Mouse (Mus musculus): Measurements from ENCODE around the gene Zdhhc8.

The Zdhhc8 gene

DNA sequence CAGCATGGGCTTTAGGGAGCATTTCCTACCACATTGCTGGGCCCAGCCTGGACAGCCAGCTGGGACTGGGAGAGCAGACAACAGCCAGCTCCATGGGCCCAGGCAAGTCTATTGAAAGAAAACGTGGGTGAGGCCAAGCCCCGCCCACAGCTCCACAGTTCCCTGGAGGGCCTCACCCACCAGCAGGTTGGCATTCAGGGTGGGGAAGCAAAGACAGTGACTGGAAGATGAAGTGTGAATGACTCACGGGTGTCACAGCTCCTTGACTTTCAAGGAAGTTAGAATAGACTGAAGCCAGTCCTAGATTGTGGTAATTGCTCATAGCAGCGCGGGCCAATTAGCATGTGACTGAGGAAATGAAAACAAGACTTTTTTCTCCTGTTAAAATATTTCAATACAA lies 39.9 kb downstream of the Zdhhc8 start:
- peak; percentile 21 for DNase-seq

- DNase-seq: no peak
Observed at GRCm38 (mm10) chr16:18194208-18194985, 40.5 kb downstream of the Zdhhc8 start.

- no peak for DNase-seq
Observed at GRCm38 (mm10) chr16:18191006-18191405, 43.9 kb downstream of the Zdhhc8 start.

GRCm38 (mm10) chr16:18187221-18187620 lies 47.7 kb downstream of the Zdhhc8 start:
- no peak for DNase-seq

DNA sequence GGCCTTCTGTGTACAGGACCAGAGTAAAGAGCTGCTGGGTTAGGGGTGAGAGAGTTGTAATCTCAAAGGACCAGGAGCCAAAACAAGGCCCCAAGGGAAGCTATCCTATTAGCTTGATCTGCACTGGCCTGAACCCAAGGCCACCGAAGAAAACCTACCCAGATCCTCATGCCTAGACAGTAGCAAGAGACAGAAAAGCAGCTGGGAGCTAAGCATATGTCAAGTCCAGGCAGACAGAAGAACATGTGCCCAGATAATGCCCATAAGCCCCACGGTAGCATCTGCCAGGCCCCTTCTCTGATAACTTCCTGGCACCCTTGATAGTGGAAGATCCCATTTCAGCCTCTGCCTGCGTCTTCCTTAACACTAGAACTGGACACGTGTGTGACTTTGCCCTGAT lies 48.1 kb downstream of the Zdhhc8 start:
- no peak for DNase-seq

DNA sequence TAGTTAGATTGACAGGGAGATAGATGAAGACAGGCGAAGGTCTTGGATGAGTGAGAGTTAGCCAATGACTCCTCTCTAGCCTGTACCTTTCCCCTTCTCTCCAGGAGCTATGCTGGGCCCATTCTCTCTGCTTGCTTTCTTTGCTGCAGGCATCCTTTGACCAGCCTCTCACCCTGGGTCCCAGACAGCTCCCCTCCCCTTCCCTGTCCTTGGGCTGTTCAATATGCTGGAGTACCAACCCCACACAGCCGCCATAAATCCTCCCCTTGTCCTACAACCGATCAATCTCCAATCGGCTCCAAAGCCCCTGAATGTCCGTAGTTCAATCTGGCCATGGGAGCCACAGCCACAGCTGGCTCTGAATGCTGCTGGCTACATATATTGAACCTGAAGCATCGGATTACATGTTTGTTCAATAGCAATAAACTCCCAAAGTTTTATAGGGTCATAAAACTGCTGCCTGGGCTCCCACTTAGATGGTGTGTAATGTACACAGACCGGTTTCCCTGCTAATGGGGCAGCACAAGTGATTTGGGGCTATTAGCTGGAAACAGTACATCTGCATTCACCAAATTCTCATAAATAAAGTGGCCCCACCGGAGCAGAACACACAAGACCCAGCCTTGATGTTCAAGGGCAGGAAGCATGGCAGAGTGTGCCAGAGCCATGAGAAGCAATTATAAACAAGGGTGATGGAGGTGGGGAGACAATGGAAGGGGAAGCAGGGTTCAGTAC lies 49.1 kb downstream of the Zdhhc8 start:
- no peak for DNase-seq

GRCm38 (mm10) chr16:18182766-18183165 lies 52.2 kb downstream of the Zdhhc8 start:
- no peak for DNase-seq

GRCm38 (mm10) chr16:18181398-18181797 lies 53.5 kb downstream of the Zdhhc8 start:
- no peak for DNase-seq

DNA sequence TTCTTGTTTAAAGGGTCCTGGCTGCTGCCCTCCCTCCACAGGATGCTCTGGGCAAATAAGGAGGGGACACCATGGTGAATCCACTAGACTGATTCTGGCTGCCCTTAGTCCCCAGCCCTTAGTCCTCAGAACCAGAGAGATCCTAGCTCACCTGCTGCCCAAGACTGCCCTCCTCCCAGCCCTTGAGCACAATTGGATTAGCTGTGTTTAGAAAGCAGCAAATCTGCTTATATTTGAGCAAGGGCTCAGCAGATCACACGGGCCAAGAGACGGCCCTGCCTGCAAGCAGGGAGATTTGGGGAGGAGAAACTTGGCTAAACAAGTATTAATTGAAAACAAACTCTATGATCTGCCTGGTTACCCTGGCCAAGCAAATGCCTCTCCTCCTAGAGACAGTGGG lies 55.3 kb downstream of the Zdhhc8 start:
- DNase-seq: no peak

- no peak for DNase-seq
Observed at GRCm38 (mm10) chr16:18176758-18177157, 58.2 kb downstream of the Zdhhc8 start.

GRCm38 (mm10) chr16:18175817-18176541 lies 59.0 kb downstream of the Zdhhc8 start:
- DNase-seq: no peak

GRCm38 (mm10) chr16:18173788-18174187 lies 61.1 kb downstream of the Zdhhc8 start:
- DNase-seq: no peak

DNA sequence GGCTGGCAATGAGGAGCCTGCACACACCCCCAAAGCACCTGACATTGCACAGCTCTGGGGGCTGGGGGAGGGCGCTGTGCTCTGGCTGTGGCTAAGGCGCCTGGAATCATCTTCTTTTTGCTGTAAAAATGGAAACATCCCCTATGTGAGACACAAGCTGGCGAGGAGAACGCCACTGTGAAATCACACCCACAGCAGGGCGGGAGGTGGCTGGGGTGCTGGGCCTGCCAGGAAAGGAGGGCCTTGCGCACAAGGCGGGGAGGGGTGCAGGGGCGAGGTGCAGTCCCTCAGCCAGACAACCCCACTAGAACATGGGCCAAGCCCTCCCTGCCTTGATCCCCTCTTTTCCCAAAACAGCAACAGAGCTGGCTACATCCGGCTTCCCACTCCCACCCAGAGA lies 61.7 kb downstream of the Zdhhc8 start:
- DNase-seq: no peak

DNA sequence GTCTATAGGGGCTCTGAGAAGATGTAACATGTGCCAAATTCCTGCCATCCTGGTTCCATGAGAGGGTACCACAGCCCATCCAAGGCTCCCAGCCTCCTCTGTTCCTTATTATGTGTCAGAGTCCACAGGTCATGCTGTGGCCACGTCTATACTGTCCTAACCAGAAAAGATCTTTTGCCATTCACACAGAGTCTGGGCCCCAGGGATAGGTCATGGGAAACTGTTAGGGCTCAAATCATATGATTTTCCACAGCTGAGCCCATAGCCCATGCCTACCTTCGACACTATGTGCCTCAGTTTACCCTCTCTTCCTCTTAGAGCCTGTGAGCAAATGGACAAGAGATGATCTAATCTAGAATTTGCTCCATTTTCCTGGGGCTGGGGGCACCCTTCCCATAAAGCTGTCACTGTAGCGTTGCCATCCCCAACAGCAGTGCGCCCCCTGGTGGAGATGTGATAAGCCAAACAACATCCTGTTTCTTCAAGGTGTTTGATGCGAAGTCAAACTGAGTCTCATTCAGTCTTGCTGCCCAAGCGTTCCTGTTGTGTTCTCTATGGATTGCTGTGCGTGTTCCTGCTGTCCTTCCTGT lies 62.6 kb downstream of the Zdhhc8 start:
- DNase-seq: peak; percentile 97
